Mouse (Mus musculus): ENCODE data around the gene Acsbg1.

DNA sequence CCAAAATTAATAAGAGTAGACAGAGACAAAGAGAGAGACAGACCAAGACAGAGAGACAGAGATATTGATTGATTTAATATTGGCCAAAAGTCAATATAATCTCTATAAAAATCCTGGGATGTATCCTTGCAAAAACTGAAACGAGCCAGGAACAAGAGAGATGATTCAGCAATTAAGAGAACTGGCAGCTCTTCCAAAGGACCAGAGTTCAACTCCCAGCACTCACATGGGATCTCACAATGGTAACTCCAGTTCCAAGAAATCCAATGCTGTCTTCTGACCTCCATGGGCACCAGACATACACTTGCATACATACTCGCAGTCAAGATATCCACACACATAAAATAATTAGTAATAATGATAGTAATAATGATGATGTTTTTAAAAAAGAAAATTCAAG, 8.9 kb downstream of the Acsbg1 start:
- TF ChIP-seq POLR2A (IDR thresholded peaks at IDR 0.05; ENCODE audit: control insufficient read depth, low read depth, low read length) (no peak), CTCF (IDR thresholded peaks at IDR 0.05; ENCODE audit: control insufficient read depth, insufficient read depth, insufficient replicate concordance, low read depth, low read length) (no peak)
